Mouse (Mus musculus): Measurements from ENCODE around the gene Nucb1.

GRCm38 (mm10) chr7:45488293-45489204 lies 21.7 kb downstream of the Nucb1 start, which contains the start of gene Dhdh:
- TF ChIP-seq GATA1 (IDR thresholded peaks at IDR 0.05; ENCODE audit: borderline replicate concordance, low read length) (no peak), CTCF (IDR thresholded peaks at IDR 0.05; ENCODE audit: low read depth, low read length) (no peak), GATA2 (IDR thresholded peaks at IDR 0.05; ENCODE audit: borderline replicate concordance, low read depth, low read length) (no peak), POLR2AphosphoS5 (IDR thresholded peaks at IDR 0.05; ENCODE audit: insufficient replicate concordance, low read depth, low read length) (no peak)
